Mouse (Mus musculus) liver, embryonic 14.5 days (tissue): ENCODE measurements around the gene Ppp1r2.

Experiments
- CTCF ChIP-seq: IDR thresholded peaks from 2 replicates; pipeline ENCODE4 v1.5.1; 2016; ENCODE audit warnings: antibody characterized with exemption, low read depth, control low read depth
- EP300 ChIP-seq: IDR thresholded peaks from 2 replicates; pipeline ENCODE4 v1.6.1; 2016; ENCODE audit warnings: antibody characterized with exemption, low read depth

- TF ChIP-seq CTCF (no peak), EP300 (no peak)
Observed at GRCm38 (mm10) chr16:31240569-31240968, 34.5 kb downstream of the Ppp1r2 start.
